Mouse (Mus musculus) cerebellum, adult 9-11 months (tissue): Measurements from ENCODE around the gene Prickle2.
A peak's percentile ranks its signal among the peaks of the same experiment; 100 is the strongest.

ENCODE experiments used
- DNase-seq: peaks from one replicate; pipeline ENCODE4 v3.0.0; 2022

Prickle2 gene

DNA sequence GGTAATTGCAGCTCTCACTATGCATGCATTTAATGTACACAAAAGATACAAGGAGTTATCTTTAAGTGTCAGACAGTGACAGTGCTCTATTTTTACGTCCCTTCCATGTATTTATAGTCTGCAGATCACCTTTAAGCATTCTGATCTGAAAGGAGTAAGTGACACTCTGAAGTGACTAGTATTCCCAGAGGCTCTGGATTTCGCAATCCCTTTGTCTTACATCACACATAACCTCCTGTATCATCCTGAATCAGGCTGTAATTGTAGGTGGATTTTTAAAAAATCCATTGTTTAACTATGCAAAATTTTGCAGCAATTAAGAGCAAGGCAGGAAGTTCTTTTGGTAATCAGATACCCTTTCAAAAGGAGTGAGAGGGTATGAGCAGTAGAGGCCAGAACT lies 196.2 kb downstream of the Prickle2 start:
- DNase-seq: no peak

DNA sequence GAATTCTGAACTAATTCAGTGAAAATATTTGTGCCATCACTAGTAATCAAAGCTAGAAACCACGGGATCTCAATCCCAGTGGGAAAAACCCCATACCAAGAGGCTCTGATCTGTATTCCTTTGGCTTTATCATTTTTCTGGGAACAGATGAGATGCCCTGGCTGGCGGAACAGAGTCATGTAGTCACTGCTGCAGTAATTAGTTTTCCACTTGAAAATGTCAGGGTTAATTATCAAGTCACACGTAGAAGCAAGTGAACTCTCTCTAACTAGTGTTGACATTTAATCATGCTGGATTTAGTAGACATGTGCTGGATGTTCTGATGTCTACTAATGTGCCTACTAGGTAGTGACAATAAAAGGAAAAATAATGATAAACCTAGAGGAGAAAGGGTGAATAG lies 199.7 kb downstream of the Prickle2 start:
- no peak for DNase-seq

DNA sequence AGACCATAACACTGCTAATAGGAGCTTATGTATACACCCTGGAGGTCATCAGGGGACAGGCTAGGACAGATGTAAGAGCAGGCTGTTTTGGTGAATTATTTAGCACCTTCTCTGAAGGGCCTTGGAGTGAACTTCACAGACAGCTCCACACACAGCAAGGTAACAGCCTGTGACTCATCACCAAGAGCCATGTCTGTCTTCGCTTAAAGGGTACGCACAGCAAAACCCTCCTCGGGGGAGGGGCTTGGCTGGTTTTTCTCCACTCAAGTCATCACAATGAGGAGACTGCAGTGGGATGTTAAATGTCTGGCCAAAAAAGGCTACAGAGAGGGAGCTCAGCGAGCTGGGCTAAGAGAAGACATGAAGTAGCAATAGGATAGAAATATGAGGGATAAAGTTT lies 206.5 kb downstream of the Prickle2 start:
- DNase-seq: no peak

DNA sequence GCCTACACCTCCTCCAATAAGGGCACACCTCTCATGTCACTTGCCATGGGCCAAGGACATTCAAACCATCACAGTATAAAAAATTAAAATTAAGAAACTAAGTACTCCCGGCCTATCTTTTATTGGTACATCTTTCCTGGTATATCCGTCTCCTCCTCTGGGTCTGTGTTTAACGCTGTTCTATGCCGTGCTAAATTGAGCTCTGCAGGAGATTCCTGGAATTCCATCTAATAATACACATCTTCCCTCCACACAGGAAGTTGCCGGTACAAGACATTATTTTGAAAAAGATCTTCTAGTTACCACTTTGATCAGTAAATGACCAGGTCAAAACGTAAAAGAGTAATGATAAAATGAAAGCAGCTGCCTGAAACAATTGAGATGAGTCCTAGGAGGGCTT lies 207.4 kb downstream of the Prickle2 start:
- no peak for DNase-seq

DNA sequence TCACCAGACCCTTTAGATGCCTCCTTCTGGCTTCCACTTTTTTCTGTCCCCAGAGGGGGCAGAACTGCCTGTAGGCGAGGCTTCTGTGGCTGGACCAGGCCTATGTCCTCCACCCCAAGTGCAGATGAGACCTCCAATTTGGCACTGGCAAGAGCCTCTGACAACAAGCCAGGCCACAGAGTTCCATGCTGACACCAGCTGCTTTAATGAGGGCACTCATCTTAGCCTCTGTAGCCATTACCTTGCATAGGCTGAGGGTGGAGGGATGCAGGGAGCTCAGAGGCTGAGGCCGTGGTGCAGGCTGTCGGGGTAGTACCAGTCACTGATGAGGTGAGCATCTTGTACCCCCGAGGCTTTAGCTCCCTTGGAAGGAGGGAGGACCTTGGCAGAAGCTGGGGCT lies 208.7 kb downstream of the Prickle2 start:
- no peak for DNase-seq

DNA sequence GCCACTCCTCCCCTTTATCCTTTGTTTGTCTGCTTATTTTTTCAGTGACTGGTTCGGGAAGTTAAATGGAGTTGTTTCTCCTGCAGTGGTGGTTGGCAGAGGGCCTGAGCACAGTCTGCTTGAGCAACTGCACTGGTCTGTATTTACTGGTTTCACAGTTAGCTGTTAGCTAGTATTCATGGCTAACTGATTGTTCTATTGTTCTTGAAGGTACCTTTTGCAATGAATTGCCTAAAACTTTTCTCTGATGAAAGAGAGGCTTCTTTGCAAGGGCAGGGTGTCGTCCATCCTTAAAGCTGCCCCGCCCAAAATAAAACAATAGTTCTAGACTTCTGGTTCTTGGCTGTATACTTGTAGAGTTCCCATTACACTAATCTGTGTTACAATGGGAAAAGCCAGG lies 210.5 kb downstream of the Prickle2 start:
- no peak for DNase-seq

DNA sequence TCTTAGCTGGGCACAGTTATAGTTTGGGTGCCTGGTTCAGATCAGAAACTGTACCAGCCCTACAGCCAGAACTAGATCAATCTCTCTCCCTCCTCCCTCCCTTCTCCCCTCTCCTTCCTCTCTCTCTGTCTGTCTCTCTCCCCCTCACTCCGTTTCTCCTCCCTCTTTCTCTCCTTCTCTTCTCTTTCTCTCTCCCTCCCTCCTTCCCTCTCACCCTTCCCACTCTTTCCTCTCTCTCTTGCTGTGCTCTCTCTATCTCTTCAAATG lies 224.3 kb downstream of the Prickle2 start:
- DNase-seq: no peak

DNA sequence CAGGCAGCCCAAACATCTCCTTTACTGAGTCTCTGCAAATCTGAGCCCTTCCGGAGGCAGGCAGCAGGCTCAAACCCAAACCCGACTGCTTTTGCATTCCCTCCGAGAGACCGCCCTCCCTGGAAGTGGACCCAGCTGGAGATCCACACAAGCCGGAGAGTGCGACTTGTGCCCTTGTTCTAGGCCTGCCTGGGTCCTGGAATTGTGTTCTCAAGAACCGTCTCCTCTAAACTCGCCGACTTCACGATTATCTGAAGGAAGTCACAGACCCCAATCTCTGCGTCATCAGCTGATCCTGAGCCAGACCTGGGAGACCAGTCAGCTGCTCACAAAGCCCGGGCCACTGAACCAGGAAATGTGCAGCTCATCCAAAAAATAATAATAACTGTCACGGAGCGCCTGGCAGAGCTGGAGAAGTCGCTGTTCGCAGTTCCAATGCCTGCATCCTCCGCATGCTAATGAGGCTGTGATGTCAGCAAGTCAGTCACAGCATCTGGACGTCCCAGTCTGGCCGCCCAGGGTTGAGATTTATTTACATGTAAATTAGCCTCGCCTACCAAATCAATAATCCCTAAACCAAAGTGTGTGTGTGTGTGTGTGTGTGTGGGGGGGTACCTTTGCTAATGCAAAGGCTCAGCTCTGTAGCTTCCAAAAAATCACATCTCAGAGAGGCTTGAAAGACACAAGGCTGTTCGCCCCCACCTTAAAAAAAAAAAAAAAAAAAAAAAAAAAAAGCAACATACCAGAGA lies 224.8 kb downstream of the Prickle2 start:
- DNase-seq: peak; percentile 62

DNA sequence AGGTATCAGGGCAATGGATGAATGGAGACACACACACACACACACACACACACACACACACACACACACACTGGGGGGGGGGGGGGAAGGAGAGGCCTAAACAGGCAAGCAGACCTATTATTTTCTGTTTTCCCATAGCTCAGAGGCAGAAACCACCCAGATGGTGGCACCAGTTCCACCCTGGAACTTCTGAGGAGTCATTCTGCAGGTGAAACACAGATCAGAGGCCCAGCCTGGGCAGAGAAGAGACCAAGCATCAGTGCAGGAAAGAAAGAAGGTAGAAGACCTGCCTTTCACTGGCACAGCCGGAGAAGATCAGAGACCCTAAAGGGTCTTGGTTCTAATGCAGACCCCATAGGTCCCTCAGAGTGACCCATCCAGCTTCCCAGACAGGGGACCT lies 227.3 kb downstream of the Prickle2 start:
- no peak for DNase-seq

DNA sequence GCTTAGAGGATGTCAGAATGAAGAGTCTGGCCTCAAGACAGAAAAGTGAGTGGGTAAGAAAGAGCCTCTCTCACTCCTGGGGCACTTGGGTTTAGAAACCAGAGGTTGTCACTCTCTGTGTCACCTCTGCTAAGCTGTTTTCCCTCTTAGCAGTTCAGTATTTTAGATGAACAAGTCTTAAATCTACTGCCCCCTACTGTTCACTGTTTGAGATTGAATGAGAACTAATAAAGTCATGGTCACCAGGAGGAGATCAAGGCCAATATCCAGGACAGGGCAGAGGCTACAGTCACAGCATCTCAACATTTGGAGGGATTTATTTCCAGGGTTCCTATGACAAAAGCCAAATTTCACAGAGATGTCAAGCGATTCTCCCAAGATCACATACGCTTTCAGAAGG lies 228.3 kb downstream of the Prickle2 start:
- no peak for DNase-seq

DNA sequence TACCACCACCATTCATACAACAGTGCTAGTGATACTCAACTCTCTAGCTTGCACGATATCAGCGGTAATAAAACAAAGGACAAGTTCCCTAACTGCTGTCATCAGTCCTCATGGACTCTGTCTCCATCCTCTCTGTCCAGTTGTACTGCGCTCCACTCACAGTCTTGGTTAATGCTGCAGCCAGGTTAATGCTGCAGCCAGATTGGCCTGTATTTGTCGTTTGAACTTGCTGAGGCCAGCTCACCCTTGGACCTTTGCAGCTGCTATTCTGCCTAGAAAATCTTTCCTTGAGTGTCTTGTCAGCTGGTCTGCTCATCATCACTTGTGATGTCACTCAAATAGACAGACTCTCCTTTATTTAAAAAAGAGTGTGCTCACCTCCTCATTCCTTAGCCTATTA lies 236.5 kb downstream of the Prickle2 start:
- no peak for DNase-seq

DNA sequence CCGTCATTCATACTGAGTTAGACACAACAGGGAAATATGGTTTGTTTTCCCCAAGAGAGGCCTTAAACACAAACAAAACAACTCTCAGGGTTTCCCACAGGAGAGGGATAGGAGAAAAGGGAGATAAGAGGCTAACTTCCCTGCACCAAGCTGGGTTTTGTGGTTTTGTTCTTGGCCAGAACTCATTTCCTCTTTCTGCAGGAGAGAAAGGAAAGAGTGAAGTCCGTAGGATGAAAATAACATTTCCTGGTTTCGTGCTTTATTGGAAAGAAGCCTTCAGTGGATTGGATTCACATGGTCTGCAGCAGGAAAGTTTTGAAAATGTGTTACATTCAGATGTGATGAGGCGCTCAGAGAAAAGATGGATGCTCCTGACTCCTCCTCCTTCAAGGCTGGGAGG lies 237.1 kb downstream of the Prickle2 start:
- no peak for DNase-seq

DNA sequence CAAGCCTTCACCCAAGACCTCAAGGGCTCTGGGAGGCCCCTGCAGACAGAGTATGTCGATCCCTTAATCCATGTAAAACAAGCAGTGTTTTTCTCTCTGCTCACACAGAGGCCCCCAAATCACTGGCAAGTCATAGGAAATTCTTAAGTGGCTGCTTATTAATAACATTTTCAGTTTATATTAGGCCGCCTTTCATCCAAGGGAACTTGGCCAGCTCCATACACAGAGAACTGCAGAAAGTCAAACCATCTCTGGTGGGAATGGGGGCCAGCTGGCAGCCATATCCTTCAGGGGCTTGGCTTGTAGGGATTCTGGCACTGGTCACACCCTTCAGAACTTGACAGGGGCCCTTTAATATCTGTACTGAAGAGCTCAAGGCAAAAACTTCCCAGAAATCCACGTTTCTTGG lies 237.6 kb downstream of the Prickle2 start:
- DNase-seq: no peak

DNA sequence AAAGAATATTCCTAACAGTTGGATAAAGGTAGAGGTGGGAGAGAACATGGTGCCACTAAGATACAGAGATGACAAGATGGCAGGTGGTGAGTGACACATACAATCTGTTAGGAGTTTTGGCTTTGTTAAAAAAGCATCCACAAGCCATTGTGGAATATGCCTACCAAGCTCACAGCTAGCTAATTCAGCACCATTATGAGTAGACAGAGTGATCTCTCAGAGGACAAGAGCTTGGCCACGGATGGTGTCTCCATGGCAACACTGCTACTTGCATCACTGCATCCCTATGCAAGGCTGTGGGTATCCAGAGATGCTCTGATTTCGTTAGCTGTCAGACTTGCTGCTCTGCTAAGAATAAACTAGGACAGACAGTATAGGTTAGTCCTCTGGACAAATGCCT lies 238.6 kb downstream of the Prickle2 start:
- DNase-seq: no peak

DNA sequence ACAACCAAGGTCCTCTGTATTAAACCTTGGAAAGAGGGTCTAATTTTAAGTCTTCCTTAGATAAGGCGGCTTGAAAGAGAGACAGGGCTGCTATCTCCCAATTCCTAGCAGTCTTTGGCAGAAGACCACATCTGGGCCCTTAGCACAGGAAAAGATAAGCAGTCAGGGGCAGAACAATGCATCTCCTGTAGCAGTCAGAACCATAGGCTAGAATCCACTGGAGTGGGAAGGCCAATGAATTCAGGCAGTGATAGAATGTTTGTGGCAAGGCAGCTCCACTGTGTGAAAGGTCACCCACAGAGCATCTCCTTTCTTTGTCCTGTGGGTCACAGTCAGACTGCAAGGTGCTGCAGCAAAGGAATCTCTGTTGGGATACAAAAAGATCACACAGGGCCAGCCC lies 240.3 kb downstream of the Prickle2 start:
- DNase-seq: no peak

DNA sequence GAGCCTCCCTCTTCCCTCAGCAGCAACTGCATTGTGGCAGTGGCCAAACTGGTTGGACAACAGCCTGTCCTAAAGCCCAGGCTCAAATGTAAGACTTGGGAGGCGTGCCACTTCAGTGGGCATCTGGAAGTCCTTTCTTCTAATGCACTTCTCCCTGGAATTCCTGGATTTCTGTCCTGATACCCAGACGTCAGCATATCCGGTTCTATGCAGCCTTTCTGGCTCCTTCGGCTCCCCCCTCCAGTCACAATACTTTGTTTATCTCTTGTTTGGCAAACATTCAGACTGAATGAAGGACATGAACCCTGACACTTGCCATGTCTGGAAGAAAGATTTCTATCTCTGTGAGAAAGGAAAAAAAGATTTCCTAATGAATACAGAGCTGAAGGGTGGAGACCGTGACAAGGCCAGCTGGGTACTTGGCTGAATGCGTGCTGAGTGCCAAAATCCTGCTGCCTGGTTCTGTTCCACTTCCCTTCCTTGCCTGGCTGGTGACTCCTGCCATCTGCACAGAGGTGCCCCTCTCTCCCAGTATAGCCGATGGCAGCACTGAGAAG lies 241.1 kb downstream of the Prickle2 start:
- DNase-seq: peak; percentile 66

DNA sequence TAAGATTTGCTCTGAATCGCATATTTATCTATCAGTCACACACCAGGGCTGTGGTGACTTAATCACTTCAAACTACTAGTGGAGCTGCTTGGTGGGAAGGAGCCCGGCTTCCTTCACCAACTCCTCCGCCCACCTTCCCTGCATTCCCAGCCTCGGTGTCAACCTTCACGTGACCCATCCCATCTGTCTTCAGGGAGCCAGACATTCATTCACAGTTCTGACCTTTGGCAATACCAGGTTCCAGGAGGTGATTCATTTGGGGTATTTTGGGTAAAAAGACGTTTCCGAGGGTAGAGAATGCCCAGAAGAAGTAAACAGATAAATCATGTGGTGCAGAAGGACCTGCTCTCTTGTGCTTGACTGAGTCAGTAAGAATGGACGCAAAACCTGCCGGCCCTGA lies 242.2 kb downstream of the Prickle2 start:
- DNase-seq: no peak

DNA sequence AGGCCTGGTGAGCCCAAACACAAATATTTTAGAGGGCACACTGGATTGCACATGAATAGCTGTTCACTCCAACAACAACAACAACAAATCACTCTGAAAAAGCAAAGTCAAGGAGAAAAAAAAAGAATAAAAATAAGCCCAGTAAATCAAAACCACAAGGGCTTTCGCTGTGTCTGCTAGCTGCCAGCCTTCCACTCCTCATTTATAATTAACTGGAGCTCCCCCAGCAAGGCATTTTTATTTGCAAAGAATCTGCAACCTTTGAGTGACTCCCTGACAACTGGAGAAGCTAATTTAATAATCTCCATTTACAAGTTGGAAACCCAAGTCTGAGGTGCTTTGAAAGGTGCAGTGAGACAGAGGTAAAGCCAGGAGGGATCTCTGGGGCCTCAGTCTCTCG lies 245.2 kb downstream of the Prickle2 start:
- no peak for DNase-seq

DNA sequence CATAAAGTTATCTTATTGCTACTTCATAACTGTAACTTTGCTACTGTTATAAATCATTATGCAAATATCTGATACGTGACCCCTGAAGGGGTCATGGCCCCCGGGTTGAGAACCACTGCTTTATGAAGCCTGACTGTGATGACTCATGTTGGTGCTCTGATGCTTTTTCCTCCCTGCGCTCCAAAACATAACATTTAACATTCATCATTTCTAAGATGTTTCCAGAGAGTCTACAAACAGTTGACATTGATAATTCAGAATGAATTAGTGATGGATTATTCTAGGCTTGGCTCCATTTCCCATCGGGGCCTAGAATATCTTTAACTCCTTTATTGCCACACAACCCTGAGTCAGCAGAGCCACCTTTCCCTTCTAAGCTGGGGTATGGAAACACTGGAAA lies 247.9 kb downstream of the Prickle2 start:
- no peak for DNase-seq

DNA sequence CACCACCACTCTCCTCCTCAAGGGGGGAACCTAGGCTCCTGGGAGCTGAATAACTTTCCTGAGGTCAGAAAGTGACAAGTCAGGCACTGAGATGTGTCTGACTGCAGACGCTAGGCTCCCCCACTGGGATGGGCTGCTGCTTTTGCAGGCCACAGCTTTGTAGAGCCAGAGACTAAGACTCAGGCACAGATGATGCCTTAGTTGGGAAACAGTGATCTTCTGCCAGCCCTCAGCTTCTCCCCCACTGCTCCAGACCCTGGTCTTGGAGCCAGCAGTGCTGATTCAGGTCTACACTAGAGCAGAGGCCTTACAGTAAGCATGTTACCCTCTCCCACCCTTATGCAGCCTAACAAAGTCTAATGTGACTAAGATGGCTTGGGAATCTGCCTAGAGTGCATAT lies 254.5 kb downstream of the Prickle2 start:
- no peak for DNase-seq

DNA sequence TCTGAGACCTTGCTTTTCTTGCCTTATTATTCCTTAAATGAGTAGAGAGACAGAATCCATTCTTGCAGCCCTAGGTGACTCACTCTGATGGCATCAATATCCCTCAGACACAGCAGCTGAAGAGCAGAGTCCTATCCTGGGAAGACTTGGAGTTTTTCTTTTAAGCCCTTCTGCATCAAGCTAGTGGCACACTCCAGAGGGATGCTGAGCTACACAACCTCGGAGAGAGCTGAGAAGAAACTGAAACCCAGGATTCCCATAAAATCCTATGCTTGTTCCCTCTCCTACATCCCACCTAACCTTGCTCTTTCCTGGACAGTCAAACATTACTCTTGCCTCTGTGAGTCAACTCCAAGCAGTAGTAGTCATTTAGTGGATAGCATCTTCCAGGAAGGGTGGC lies 256.0 kb downstream of the Prickle2 start:
- no peak for DNase-seq

DNA sequence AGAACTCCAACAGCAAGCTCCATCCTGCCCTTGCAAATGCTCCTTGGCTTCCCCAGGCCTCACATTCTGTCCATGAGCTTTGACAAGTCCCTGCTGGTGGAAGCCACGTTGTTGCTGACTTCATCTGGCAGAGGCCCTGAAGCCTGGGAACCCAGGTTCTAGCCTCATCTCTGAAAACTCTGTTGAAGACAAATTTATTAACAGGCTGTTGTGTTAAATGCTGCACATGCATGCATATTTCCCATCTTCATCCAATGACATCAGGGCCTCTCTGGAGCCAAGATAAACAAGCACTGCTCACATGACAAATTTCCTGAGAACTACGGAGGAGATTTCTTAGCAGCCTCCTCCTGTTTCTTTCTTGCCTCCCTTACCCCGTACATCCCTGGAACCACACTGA lies 259.3 kb downstream of the Prickle2 start:
- DNase-seq: no peak

DNA sequence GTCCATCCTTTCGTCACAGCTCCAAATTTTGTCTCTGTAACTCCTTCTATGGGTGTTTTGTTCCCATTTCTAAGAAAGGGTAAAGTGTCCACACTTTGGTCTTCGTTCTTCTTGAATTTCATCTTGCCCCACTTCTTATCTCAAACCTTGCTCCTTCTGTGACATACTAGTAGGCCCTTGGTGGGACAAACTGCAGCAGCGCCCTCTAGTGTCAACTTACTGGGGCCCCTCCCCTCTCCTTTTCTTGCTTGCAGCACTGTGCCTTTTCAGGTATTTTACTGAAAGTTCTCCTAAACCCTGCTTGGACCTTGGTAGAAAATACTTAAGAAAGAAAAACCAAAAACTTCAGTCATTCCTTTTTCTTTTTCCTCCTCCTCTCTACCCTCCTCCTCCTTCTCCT lies 264.8 kb downstream of the Prickle2 start:
- DNase-seq: no peak

DNA sequence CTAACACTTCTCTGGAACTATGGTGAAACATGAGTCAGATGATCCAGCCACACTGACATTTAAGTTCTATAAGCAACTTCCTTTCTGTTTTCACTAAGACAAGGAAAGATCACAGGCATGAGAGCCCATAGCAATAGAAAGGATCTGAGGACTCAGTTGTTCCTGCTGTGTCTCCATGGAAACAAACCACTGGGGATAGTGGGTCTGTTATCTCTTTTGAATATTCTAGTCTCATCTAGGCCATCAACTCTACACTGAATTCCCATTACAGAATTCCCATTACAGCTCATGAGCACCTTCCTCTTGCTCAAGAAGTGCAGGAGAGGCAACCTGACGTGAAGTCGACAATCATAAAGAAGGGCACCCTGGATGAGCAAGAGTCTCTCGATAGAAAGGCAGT lies 265.7 kb downstream of the Prickle2 start:
- no peak for DNase-seq

DNA sequence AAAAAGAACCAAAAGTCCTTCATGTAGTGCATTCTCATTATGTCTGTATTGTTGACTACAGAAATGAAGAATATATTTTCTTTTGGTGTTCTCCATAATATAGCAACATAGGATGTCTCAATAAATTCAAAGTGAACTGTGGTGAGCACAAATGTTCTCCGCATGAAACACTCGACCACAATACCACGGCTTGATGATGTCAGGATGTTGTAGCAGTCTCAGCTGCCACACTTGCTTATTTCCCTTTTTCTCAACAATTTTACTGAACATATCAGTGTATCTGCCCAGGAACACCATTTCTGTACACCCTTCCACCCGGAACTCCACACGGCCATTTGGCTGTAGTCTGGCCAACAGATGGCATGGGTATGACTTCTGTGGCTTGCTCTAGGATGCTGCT lies 273.8 kb downstream of the Prickle2 start:
- no peak for DNase-seq
